Mouse (Mus musculus) C2C12 (cell line): ENCODE measurements around the gene Ush1c.
"Not testable (repeated sequence)": the region's sequence is repeated elsewhere in the genome, so short reads cannot be mapped to it uniquely, and the experiment has no call there.

Experiments
- CEBPB ChIP-seq: IDR thresholded peaks from one replicate; pipeline ENCODE4 v1.6.1; 2011; ENCODE audit warnings: low read depth, mild to moderate bottlenecking, control low read depth, moderate library complexity
- CTCF ChIP-seq: IDR thresholded peaks from one replicate; pipeline ENCODE4 v1.5.1; 2011; ENCODE audit not compliant: control insufficient read depth, insufficient read depth, insufficient read length
- FOSL1 ChIP-seq: IDR thresholded peaks from one replicate; pipeline ENCODE4 v1.8.0; 2011; ENCODE audit warnings: mild to moderate bottlenecking, low read length; ENCODE audit not compliant: poor library complexity, insufficient read depth, severe bottlenecking
- MAX ChIP-seq: IDR thresholded peaks from one replicate; pipeline ENCODE4 v1.6.1; 2011; ENCODE audit warnings: mild to moderate bottlenecking, control low read depth
- MYOG ChIP-seq: IDR thresholded peaks from one replicate; pipeline ENCODE4 v1.6.1; 2011; ENCODE audit not compliant: control insufficient read depth, insufficient read length; ENCODE audit errors: extremely low read depth
- USF1 ChIP-seq: IDR thresholded peaks from one replicate; pipeline ENCODE4 v1.6.1; 2011; ENCODE audit warnings: low read depth, mild to moderate bottlenecking, control low read depth, moderate library complexity

- TF ChIP-seq CTCF, FOSL1, MAX, USF1, MYOG, CEBPB: not testable (repeated sequence)
Observed at GRCm38 (mm10) chr7:46168980-46169379, 69.3 kb downstream of the Ush1c start.
